Mouse (Mus musculus) liver, adult 2 months (tissue): Measurements from ENCODE around the gene Cct5. TPM values are rescaled to one million over a fixed set of nuclear protein-coding genes. Genes with fewer than 3 reads are reported as not detected.

Source experiments
- DNase-seq: peaks from one replicate; pipeline ENCODE4 v3.0.0-alpha.2; 2011; ENCODE audit warnings: low read depth, low spot score; ENCODE audit errors: extremely low read depth
- H3K27ac ChIP-seq: fragments of 200-500 bp; replicated peaks from 2 replicates; pipeline ENCODE4 v1.5.1; 2012; ENCODE audit warnings: low read depth, mild to moderate bottlenecking, control low read depth, inconsistent platforms, low read length; ENCODE audit not compliant: insufficient read depth
- H3K27me3 ChIP-seq: fragments of 200-500 bp; 2 replicates; pipeline ENCODE4 v1.6.1; 2012; ENCODE audit warnings: mild to moderate bottlenecking, moderate library complexity, low read length, inconsistent platforms; ENCODE audit not compliant: control insufficient read depth, insufficient read depth
- H3K36me3 ChIP-seq: fragments of 200-500 bp; 2 replicates; pipeline ENCODE4 v1.6.1; 2012; ENCODE audit warnings: low read length, inconsistent platforms; ENCODE audit not compliant: control insufficient read depth, insufficient read depth
- H3K4me1 ChIP-seq: fragments of 200-500 bp; 2 replicates; pipeline ENCODE4 v1.6.1; 2011; ENCODE audit warnings: low read length; ENCODE audit not compliant: control insufficient read depth, insufficient read depth
- H3K4me3 ChIP-seq: fragments of 200-500 bp; 2 replicates; pipeline ENCODE4 v1.5.1; 2011; ENCODE audit warnings: low read depth, mild to moderate bottlenecking, control low read depth, low read length, moderate library complexity; ENCODE audit not compliant: insufficient read depth
- H3K79me2 ChIP-seq: fragments of 200-500 bp; 2 replicates; pipeline ENCODE4 v1.6.1; 2012; ENCODE audit warnings: inconsistent platforms, mild to moderate bottlenecking, low read length, moderate library complexity; ENCODE audit not compliant: control insufficient read depth, insufficient read depth
- H3K9ac ChIP-seq: fragments of 200-500 bp; 2 replicates; pipeline ENCODE4 v1.6.1; 2012; ENCODE audit warnings: low read depth, mild to moderate bottlenecking, control low read depth, inconsistent platforms, low read length
- CTCF ChIP-seq: fragments of 200-500 bp; IDR thresholded peaks from 2 replicates; pipeline ENCODE4 v1.5.1; 2011; ENCODE audit warnings: low read depth, low read length, control low read depth
- POLR2A ChIP-seq: fragments of 200-500 bp; IDR thresholded peaks from 2 replicates; pipeline ENCODE4 v1.6.1; 2011; ENCODE audit warnings: low read length, control low read depth; ENCODE audit not compliant: insufficient read depth; ENCODE audit errors: extremely low read depth
- WGBS: fragments of 180-500 bp; shearing (Covaris S2); methylation state at CpG from one replicate; pipeline ENCODE4 v1.1.7; 2018; 5-methylcytosine and 5-hydroxymethylcytosine counted together
- polyA plus RNA-seq: library from polyadenylated mRNA; depleted of rRNA; stranded (reverse); fragments of >200 nt; gene quantifications from 2 replicates; pipeline ENCODE4 v1.2.3, GENCODE M21; 2012
- total RNA-seq: library from RNA; depleted of rRNA; stranded (reverse); fragments of >200 nt; gene quantifications from 2 replicates; pipeline ENCODE4 v1.2.3, GENCODE M21; 2014

Gene Cct5
- total and polyA plus RNA-seq, 2 experiments: 73.6 to 180 TPM

- no peak for DNase-seq
- no peak for TF ChIP-seq POLR2A
- TF ChIP-seq CTCF: no peak
- WGBS: 75% methylated on average over 5 of the region's 5 CpGs
- Histone ChIP-seq H3K4me1 (peaks cover 19% of the 10 kb centered on the region), H3K79me2 (peaks cover 16% of the 10 kb centered on the region; the same call in 1 of the 2 replicates), H3K4me3 (no peak overlapping the region), H3K36me3 (no peaks in the 10 kb centered on the region), H3K27ac (0 out of 2 replicates have a peak overlapping the region, but pooled peaks have one; percentile 4), H3K27me3 (no peaks in the 10 kb centered on the region), H3K9ac (no peak overlapping the region)
Observed at GRCm38 (mm10) chr15:31576076-31576475, 25.5 kb downstream of the Cct5 start.

- Histone ChIP-seq H3K27ac (no peak overlapping the region), H3K36me3 (no peaks in the 10 kb centered on the region), H3K27me3 (no peaks in the 10 kb centered on the region), H3K4me1 (peaks cover 28% of the 10 kb centered on the region), H3K9ac (no peak overlapping the region), H3K79me2 (peaks cover 16% of the 10 kb centered on the region; the same call in 1 of the 2 replicates), H3K4me3 (no peak overlapping the region)
- TF ChIP-seq POLR2A (no peak), CTCF (no peak)
- no peak for DNase-seq
Observed at GRCm38 (mm10) chr15:31573692-31574091, 27.9 kb downstream of the Cct5 start.

GRCm38 (mm10) chr15:31573287-31573686 lies 28.3 kb downstream of the Cct5 start:
- no peaks in the 10 kb centered on the region for H3K36me3 ChIP-seq
- TF ChIP-seq POLR2A (no peak), CTCF (no peak)
- 94% methylated on average over 4 of the region's 4 CpGs for WGBS
- H3K4me3 ChIP-seq: no peak overlapping the region
- peaks cover 16% of the 10 kb centered on the region; the same call in 1 of the 2 replicates for H3K79me2 ChIP-seq
- H3K27me3 ChIP-seq: no peaks in the 10 kb centered on the region
- no peak overlapping the region for H3K9ac ChIP-seq
- H3K4me1 ChIP-seq: peaks cover 28% of the 10 kb centered on the region
- DNase-seq: no peak
- no peak overlapping the region for H3K27ac ChIP-seq

GRCm38 (mm10) chr15:31571906-31572722 lies 29.5 kb downstream of the Cct5 start:
- Histone ChIP-seq H3K27me3 (no peaks in the 10 kb centered on the region), H3K27ac (peak overlapping the region; percentile 92), H3K9ac (peak overlapping the region; percentile 23), H3K79me2 (peaks cover 16% of the 10 kb centered on the region; the same call in 1 of the 2 replicates), H3K4me3 (peak overlapping the region; percentile 4; the same call in 1 of the 2 replicates), H3K4me1 (peaks cover 29% of the 10 kb centered on the region), H3K36me3 (no peaks in the 10 kb centered on the region)
- WGBS: 46% methylated on average over 16 of the region's 16 CpGs
- TF ChIP-seq POLR2A (no peak), CTCF (no peak)
- peak; percentile 79 for DNase-seq

- Histone ChIP-seq H3K27me3 (no peaks in the 10 kb centered on the region), H3K9ac (peak overlapping the region; percentile 43), H3K36me3 (no peaks in the 10 kb centered on the region), H3K4me1 (peaks cover 25% of the 10 kb centered on the region), H3K27ac (peak overlapping the region; percentile 92), H3K4me3 (peak overlapping the region; percentile 4; the same call in 1 of the 2 replicates), H3K79me2 (peaks cover 12% of the 10 kb centered on the region; the same call in 1 of the 2 replicates)
- 14% methylated on average over 8 of the region's 8 CpGs for WGBS
- TF ChIP-seq POLR2A (no peak), CTCF (no peak)
- DNase-seq: peak; percentile 92
Observed at GRCm38 (mm10) chr15:31570959-31571358, 30.6 kb downstream of the Cct5 start.

- Histone ChIP-seq H3K36me3 (no peaks in the 10 kb centered on the region), H3K4me3 (peak overlapping the region; percentile 29), H3K27me3 (no peaks in the 10 kb centered on the region), H3K4me1 (peaks cover 34% of the 10 kb centered on the region), H3K9ac (peak overlapping the region; percentile 43), H3K79me2 (peaks cover 4% of the 10 kb centered on the region; the same call in 1 of the 2 replicates), H3K27ac (peak overlapping the region; percentile 89)
- 24% methylated on average over 9 of the region's 9 CpGs for WGBS
- peak; percentile 98 for DNase-seq
- TF ChIP-seq POLR2A (no peak), CTCF (peak; percentile 13; the same call in 1 of the 2 replicates)
Observed at GRCm38 (mm10) chr15:31569325-31570022, 32.1 kb downstream of the Cct5 start.
